Mouse (Mus musculus): ENCODE measurements at regions not wholly inside any gene's neighbourhood (a gene's known extent, or its start where the extent isn't known, plus 50 kb on each side); places are given as distances from the start of the nearest gene placed in this dataset.

DNA sequence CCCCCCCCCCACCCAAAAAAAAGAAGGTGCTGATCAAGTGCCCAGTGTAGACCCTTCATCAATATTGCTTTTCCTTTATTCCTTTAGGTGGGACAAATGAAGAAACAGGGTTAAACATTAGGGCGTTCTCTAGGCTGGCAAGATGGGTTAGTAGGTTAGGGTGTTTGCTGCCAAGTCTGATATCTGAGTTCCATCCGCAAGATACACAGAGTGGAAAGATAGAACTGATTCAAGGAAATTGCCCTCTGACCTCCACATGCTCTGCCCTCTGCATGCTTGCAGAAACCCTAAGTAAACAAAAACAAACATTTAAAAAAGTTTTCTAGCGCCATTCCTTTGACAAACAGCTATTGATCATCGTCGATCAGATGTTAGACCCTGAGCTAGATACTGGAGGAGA, 85.6 kb upstream of the Teddm2 start:
- H3K36me3 ChIP-seq (ENCODE audit: control insufficient read depth, insufficient read depth) = no peaks in the 10 kb centered on the region
- H3K27me3 ChIP-seq (ENCODE audit: control insufficient read depth, insufficient read depth, insufficient read length) = no peaks in the 10 kb centered on the region
- TF ChIP-seq MAX (IDR thresholded peaks at IDR 0.05) (no peak), FOSL1 (IDR thresholded peaks at IDR 0.05; ENCODE audit: insufficient read depth, low read length, poor library complexity, severe bottlenecking) (no peak), MYOD1 (IDR thresholded peaks at IDR 0.05; ENCODE audit: control insufficient read depth, insufficient read length, low read depth) (no peak), CEBPB (IDR thresholded peaks at IDR 0.05; ENCODE audit: low read depth) (no peak), CTCF (IDR thresholded peaks at IDR 0.05; ENCODE audit: control insufficient read depth, insufficient read depth, insufficient read length) (no peak), MYOG (IDR thresholded peaks at IDR 0.05; ENCODE audit: control insufficient read depth, extremely low read depth, insufficient read length) (no peak), USF1 (IDR thresholded peaks at IDR 0.05; ENCODE audit: low read depth) (no peak)
- H3K4me3 ChIP-seq (ENCODE audit: insufficient read depth, poor library complexity, severe bottlenecking) = no peak overlapping the region
- H3ac ChIP-seq (ENCODE audit: control insufficient read depth, insufficient read length, low read depth) = no peak overlapping the region
- no peaks in the 10 kb centered on the region for H3K79me2 ChIP-seq (ENCODE audit: control insufficient read depth, insufficient read depth)
- H3K79me3 ChIP-seq (ENCODE audit: low read depth) = no peaks in the 10 kb centered on the region

DNA sequence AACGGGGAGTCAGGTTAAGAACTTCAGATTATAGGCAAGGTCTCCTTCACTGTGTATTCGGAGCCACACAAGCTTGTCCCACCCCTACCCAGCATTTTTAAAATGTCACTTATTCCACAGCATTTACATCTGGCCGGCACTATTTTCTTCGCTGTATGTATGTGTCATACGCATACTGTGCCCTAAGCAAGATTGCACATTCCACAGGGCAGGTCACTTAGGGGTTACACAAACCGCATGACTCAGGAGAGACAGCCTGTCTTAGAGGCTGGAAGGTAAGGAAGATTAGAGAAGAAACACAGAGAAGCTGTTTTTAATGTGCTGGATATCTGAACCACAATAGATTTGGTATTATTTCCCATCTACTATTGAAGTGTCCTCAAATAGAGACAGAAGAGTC, 86.6 kb upstream of the Teddm2 start:
- H3K27me3 ChIP-seq (ENCODE audit: control insufficient read depth, insufficient read depth, insufficient read length) = no peaks in the 10 kb centered on the region
- H3K36me3 ChIP-seq (ENCODE audit: control insufficient read depth, insufficient read depth) = no peaks in the 10 kb centered on the region
- H3K79me2 ChIP-seq (ENCODE audit: control insufficient read depth, insufficient read depth) = no peaks in the 10 kb centered on the region
- no peaks in the 10 kb centered on the region for H3K79me3 ChIP-seq (ENCODE audit: low read depth)
- TF ChIP-seq CEBPB (IDR thresholded peaks at IDR 0.05; ENCODE audit: low read depth) = peak; percentile 37
- peak; percentile 3 for TF ChIP-seq MYOD1 (IDR thresholded peaks at IDR 0.05; ENCODE audit: control insufficient read depth, insufficient read length, low read depth)
- no peak for TF ChIP-seq MAX (IDR thresholded peaks at IDR 0.05)
- H3ac ChIP-seq (ENCODE audit: control insufficient read depth, insufficient read length, low read depth) = no peak overlapping the region
- no peak overlapping the region for H3K4me3 ChIP-seq (ENCODE audit: insufficient read depth, poor library complexity, severe bottlenecking)

DNA sequence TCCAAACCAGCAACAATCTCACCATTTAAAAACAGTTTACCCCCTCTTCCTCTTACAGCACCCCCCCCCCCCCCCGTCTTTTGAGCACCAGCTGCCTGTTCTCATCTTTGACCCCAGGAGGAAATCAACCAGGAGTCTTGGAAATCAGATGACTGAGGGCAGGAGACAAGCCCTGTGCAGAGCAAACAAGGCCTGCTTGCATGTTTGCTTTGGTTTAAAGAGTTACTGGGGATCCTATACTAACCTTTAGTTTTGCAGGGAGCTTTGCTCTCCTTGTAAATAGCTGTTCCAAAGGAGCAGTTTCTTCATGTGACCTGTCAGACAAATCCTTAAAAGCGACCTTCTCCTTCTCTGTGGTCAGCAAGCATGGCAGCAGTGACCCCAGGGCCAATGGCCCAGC, 88.3 kb upstream of the Teddm2 start:
- no peaks in the 10 kb centered on the region for H3K27me3 ChIP-seq (ENCODE audit: control insufficient read depth, insufficient read depth, insufficient read length)
- no peaks in the 10 kb centered on the region for H3K36me3 ChIP-seq (ENCODE audit: control insufficient read depth, insufficient read depth)
- H3K4me3 ChIP-seq (ENCODE audit: insufficient read depth, poor library complexity, severe bottlenecking) = no peak overlapping the region
- no peaks in the 10 kb centered on the region for H3K79me2 ChIP-seq (ENCODE audit: control insufficient read depth, insufficient read depth)
- H3ac ChIP-seq (ENCODE audit: control insufficient read depth, insufficient read length, low read depth) = no peak overlapping the region
- TF ChIP-seq MAX (IDR thresholded peaks at IDR 0.05) (no peak), CTCF (IDR thresholded peaks at IDR 0.05; ENCODE audit: control insufficient read depth, insufficient read depth, insufficient read length) (no peak), USF1 (IDR thresholded peaks at IDR 0.05; ENCODE audit: low read depth) (no peak), FOSL1 (IDR thresholded peaks at IDR 0.05; ENCODE audit: insufficient read depth, low read length, poor library complexity, severe bottlenecking) (no peak), CEBPB (IDR thresholded peaks at IDR 0.05; ENCODE audit: low read depth) (no peak), MYOG (IDR thresholded peaks at IDR 0.05; ENCODE audit: control insufficient read depth, extremely low read depth, insufficient read length) (no peak), MYOD1 (IDR thresholded peaks at IDR 0.05; ENCODE audit: control insufficient read depth, insufficient read length, low read depth) (no peak)
- H3K79me3 ChIP-seq (ENCODE audit: low read depth) = no peaks in the 10 kb centered on the region

- H3K4me3 ChIP-seq (ENCODE audit: insufficient read depth, poor library complexity, severe bottlenecking) = no peak overlapping the region
- H3ac ChIP-seq (ENCODE audit: control insufficient read depth, insufficient read length, low read depth) = no peak overlapping the region
- no peaks in the 10 kb centered on the region for H3K36me3 ChIP-seq (ENCODE audit: control insufficient read depth, insufficient read depth)
- no peaks in the 10 kb centered on the region for H3K79me3 ChIP-seq (ENCODE audit: low read depth)
- TF ChIP-seq USF1 (IDR thresholded peaks at IDR 0.05; ENCODE audit: low read depth) (no peak), MYOG (IDR thresholded peaks at IDR 0.05; ENCODE audit: control insufficient read depth, extremely low read depth, insufficient read length) (no peak), CTCF (IDR thresholded peaks at IDR 0.05; ENCODE audit: control insufficient read depth, insufficient read depth, insufficient read length) (no peak), MYOD1 (IDR thresholded peaks at IDR 0.05; ENCODE audit: control insufficient read depth, insufficient read length, low read depth) (no peak), FOSL1 (IDR thresholded peaks at IDR 0.05; ENCODE audit: insufficient read depth, low read length, poor library complexity, severe bottlenecking) (no peak), CEBPB (IDR thresholded peaks at IDR 0.05; ENCODE audit: low read depth) (no peak)
- H3K79me2 ChIP-seq (ENCODE audit: control insufficient read depth, insufficient read depth) = no peaks in the 10 kb centered on the region
- H3K27me3 ChIP-seq (ENCODE audit: control insufficient read depth, insufficient read depth, insufficient read length) = no peaks in the 10 kb centered on the region
Observed at GRCm38 (mm10) chr1:153990651-153991435, 90.8 kb upstream of the Teddm2 start.

- Histone ChIP-seq H3K4me3 (ENCODE audit: insufficient read depth, poor library complexity, severe bottlenecking) (no peak overlapping the region), H3K79me3 (ENCODE audit: low read depth) (no peaks in the 10 kb centered on the region), H3K36me3 (ENCODE audit: control insufficient read depth, insufficient read depth) (no peaks in the 10 kb centered on the region), H3K27me3 (ENCODE audit: control insufficient read depth, insufficient read depth, insufficient read length) (no peaks in the 10 kb centered on the region), H3ac (ENCODE audit: control insufficient read depth, insufficient read length, low read depth) (no peak overlapping the region), H3K79me2 (ENCODE audit: control insufficient read depth, insufficient read depth) (no peaks in the 10 kb centered on the region)
- TF ChIP-seq MAX (IDR thresholded peaks at IDR 0.05) (no peak), CEBPB (IDR thresholded peaks at IDR 0.05; ENCODE audit: low read depth) (no peak), MYOD1 (IDR thresholded peaks at IDR 0.05; ENCODE audit: control insufficient read depth, insufficient read length, low read depth) (no peak), MYOG (IDR thresholded peaks at IDR 0.05; ENCODE audit: control insufficient read depth, extremely low read depth, insufficient read length) (no peak), CTCF (IDR thresholded peaks at IDR 0.05; ENCODE audit: control insufficient read depth, insufficient read depth, insufficient read length) (no peak), FOSL1 (IDR thresholded peaks at IDR 0.05; ENCODE audit: insufficient read depth, low read length, poor library complexity, severe bottlenecking) (no peak), USF1 (IDR thresholded peaks at IDR 0.05; ENCODE audit: low read depth) (no peak)
Observed at GRCm38 (mm10) chr1:153992466-153992865, 92.4 kb upstream of the Teddm2 start.

- Histone ChIP-seq H3K79me2 (ENCODE audit: control insufficient read depth, insufficient read depth) (no peaks in the 10 kb centered on the region), H3K36me3 (ENCODE audit: control insufficient read depth, insufficient read depth) (no peaks in the 10 kb centered on the region), H3K79me3 (ENCODE audit: low read depth) (no peaks in the 10 kb centered on the region), H3ac (ENCODE audit: control insufficient read depth, insufficient read length, low read depth) (no peak overlapping the region), H3K4me3 (ENCODE audit: insufficient read depth, poor library complexity, severe bottlenecking) (no peak overlapping the region), H3K27me3 (ENCODE audit: control insufficient read depth, insufficient read depth, insufficient read length) (no peaks in the 10 kb centered on the region)
- TF ChIP-seq MAX (IDR thresholded peaks at IDR 0.05) = no peak
- TF ChIP-seq CTCF (IDR thresholded peaks at IDR 0.05; ENCODE audit: control insufficient read depth, insufficient read depth, insufficient read length) = no peak
- no peak for TF ChIP-seq CEBPB (IDR thresholded peaks at IDR 0.05; ENCODE audit: low read depth)
- no peak for TF ChIP-seq USF1 (IDR thresholded peaks at IDR 0.05; ENCODE audit: low read depth)
- no peak for TF ChIP-seq MYOD1 (IDR thresholded peaks at IDR 0.05; ENCODE audit: control insufficient read depth, insufficient read length, low read depth)
- no peak for TF ChIP-seq FOSL1 (IDR thresholded peaks at IDR 0.05; ENCODE audit: insufficient read depth, low read length, poor library complexity, severe bottlenecking)
- TF ChIP-seq MYOG (IDR thresholded peaks at IDR 0.05; ENCODE audit: control insufficient read depth, extremely low read depth, insufficient read length) = no peak
Observed at GRCm38 (mm10) chr1:153994871-153995270, 94.8 kb upstream of the Teddm2 start.

Measured in C2C12 (cell line).